Comparison of ENCODE assay signal across 23 mouse cellular contexts in the genomic region with DNA sequence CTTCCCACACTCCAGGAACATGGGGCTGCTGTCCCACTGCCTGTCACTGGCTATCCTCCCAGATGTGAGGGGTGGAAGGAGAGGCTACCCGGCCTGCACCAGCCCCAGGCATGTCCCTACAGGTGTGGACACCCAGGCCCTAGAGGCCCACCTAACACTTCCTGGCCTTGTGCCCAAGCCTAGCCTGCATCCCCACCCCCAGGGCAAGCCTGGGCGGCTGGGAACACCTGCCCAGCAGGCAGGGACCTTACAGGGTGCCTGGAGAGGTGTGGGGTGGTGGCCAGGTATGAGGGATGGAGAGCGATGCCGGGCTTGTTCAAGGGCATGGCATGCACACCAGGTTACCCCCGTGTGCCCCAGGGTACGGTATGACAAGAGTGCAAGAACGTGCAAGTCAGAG.
DNase-seq lines count a peak whose midpoint lies in the region; ATAC-seq and TF ChIP-seq lines count a peak whose summit lies in the region.
"Had no signal": no experiment of that assay in that cellular context is flagged by ENCODE, and none has a peak within 500 bp of the region (broad histone marks: within the 10 kb centered on the region; RNA-seq: fewer than 3 reads in every experiment).

No protein-coding gene starts in this region.

- no peaks in the 10 kb centered on the region for H3K36me3 ChIP-seq in hindbrain, embryonic 16.5 days (ENCODE audit: control insufficient read depth, insufficient read depth, low read length)
- H3K36me3 ChIP-seq in hindbrain, embryonic 12.5 days, result no peaks in the 10 kb centered on the region
- no peaks in the 10 kb centered on the region for H3K36me3 ChIP-seq in C2C12 (ENCODE audit: control insufficient read depth, insufficient read depth)
- no peaks in the 10 kb centered on the region for H3K36me3 ChIP-seq in myocyte (ENCODE audit: control insufficient read depth, insufficient read depth)
- H3K36me3 ChIP-seq: forebrain, embryonic 12.5 days; heart, embryonic 15.5 days had no signal

- H3K4me2 ChIP-seq in hindbrain, embryonic 16.5 days (ENCODE audit: low read length), result no peak overlapping the region
- no peak overlapping the region for H3K4me2 ChIP-seq in hindbrain, embryonic 12.5 days (replicated peaks)
- H3K4me2 ChIP-seq in myocyte (ENCODE audit: low read depth), result peak overlapping the region; percentile 12
- H3K4me2 ChIP-seq: forebrain, embryonic 12.5 days; heart, embryonic 15.5 days had no signal

- H3ac ChIP-seq in C2C12 (ENCODE audit: control insufficient read depth, insufficient read length, low read depth) (peak overlapping the region; percentile 35), myocyte (ENCODE audit: control insufficient read depth, insufficient read length) (no peak overlapping the region)

- H3K79me2 ChIP-seq in C2C12 (ENCODE audit: control insufficient read depth, insufficient read depth), result no peaks in the 10 kb centered on the region
- H3K79me2 ChIP-seq in myocyte (ENCODE audit: control insufficient read depth, insufficient read depth), result no peaks in the 10 kb centered on the region

- H3K27me3 ChIP-seq in hindbrain, embryonic 16.5 days (replicated peaks; ENCODE audit: control insufficient read depth, insufficient read depth, low read length), result no peaks in the 10 kb centered on the region
- H3K27me3 ChIP-seq in hindbrain, embryonic 12.5 days, result peaks cover 7% of the 10 kb centered on the region; the same call in 1 of the 2 replicates
- H3K27me3 ChIP-seq in C2C12 (ENCODE audit: control insufficient read depth, insufficient read depth, insufficient read length) (no peaks in the 10 kb centered on the region), myocyte (ENCODE audit: control insufficient read depth, insufficient read depth, insufficient read length) (no peaks in the 10 kb centered on the region)

- TF ChIP-seq POLR2A in myocyte (IDR thresholded peaks at IDR 0.05; ENCODE audit: insufficient read length, low read depth), result no peak

- no peaks in the 10 kb centered on the region for H3K4me1 ChIP-seq in hindbrain, embryonic 16.5 days (ENCODE audit: control insufficient read depth, insufficient read depth, low read depth, low read length)
- H3K4me1 ChIP-seq in hindbrain, embryonic 12.5 days, result peaks cover 10% of the 10 kb centered on the region
- H3K4me1 ChIP-seq: heart, embryonic 15.5 days had no signal

- H3K4me3 ChIP-seq in hindbrain, embryonic 16.5 days (ENCODE audit: low read length), result no peak overlapping the region
- no peak overlapping the region for H3K4me3 ChIP-seq in hindbrain, embryonic 12.5 days
- H3K4me3 ChIP-seq in C2C12 (ENCODE audit: insufficient read depth, poor library complexity, severe bottlenecking), result no peak overlapping the region
- no peak overlapping the region for H3K4me3 ChIP-seq in myocyte
- H3K4me3 ChIP-seq: forebrain, embryonic 12.5 days; gastrocnemius, adult 2 months; heart, embryonic 15.5 days had no signal

- peak; percentile 83 for DNase-seq in urinary bladder, postnatal 14 days (ENCODE audit: low spot score)
- no peak for DNase-seq in right cerebral cortex, adult 18-20 months
- no peak for DNase-seq in embryo, embryonic 11 days
- DNase-seq: adrenal gland, postnatal 14 days; cerebellum, adult 2 months; cerebellum, postnatal 36 days; gastrocnemius, adult 2 months; heart, postnatal 36 days; kidney, postnatal 4 days; left cerebral cortex, postnatal 4 days; right cerebral cortex, postnatal 14 days; thymus, adult 2 months; thymus, postnatal 4 days had no signal

- TF ChIP-seq CTCF in C2C12 (IDR thresholded peaks at IDR 0.05; ENCODE audit: control insufficient read depth, insufficient read depth, insufficient read length), result no peak

- peak overlapping the region; percentile 27; the same call in 1 of the 2 replicates for H3K9ac ChIP-seq in hindbrain, embryonic 16.5 days (ENCODE audit: low read depth, low read length)
- H3K9ac ChIP-seq in hindbrain, embryonic 12.5 days, result no peak overlapping the region
- H3K9ac ChIP-seq: forebrain, embryonic 12.5 days; heart, embryonic 15.5 days had no signal

- WGBS in hindbrain, embryonic 16.5 days, result 82% methylated on average over 7 of the region's 7 CpGs
- 72% methylated on average over 7 of the region's 7 CpGs for WGBS in hindbrain, embryonic 12.5 days

- H3K9me3 ChIP-seq in hindbrain, embryonic 16.5 days (ENCODE audit: control insufficient read depth, low read length), result no peaks in the 10 kb centered on the region
- no peaks in the 10 kb centered on the region for H3K9me3 ChIP-seq in hindbrain, embryonic 12.5 days (replicated peaks)
- H3K9me3 ChIP-seq: forebrain, embryonic 12.5 days; heart, embryonic 15.5 days had no signal

- ATAC-seq in hindbrain, embryonic 16.5 days, result no peak; the same call in 1 of the 2 replicates
- ATAC-seq in hindbrain, embryonic 12.5 days (ENCODE audit: low FRiP score), result no peak
- ATAC-seq: CD4-positive, CD25-positive, alpha-beta regulatory T cell, adult 4 months; intestine, postnatal 0 days; lung, postnatal 0 days had no signal

- H3K27ac ChIP-seq in hindbrain, embryonic 16.5 days (ENCODE audit: low read depth, low read length), result no peak overlapping the region
- no peak overlapping the region for H3K27ac ChIP-seq in hindbrain, embryonic 12.5 days
- H3K27ac ChIP-seq: forebrain, embryonic 12.5 days; gastrocnemius, adult 2 months; heart, embryonic 15.5 days; macrophage had no signal

- no peaks in the 10 kb centered on the region for H3K79me3 ChIP-seq in C2C12 (ENCODE audit: low read depth)

TF ChIP-seq in C2C12, 6 proteins besides CTCF, POLR2A, EP300 and RAD21:
- TF ChIP-seq FOSL1 (IDR thresholded peaks at IDR 0.05; ENCODE audit: insufficient read depth, low read length, poor library complexity, severe bottlenecking), result no peak
- TF ChIP-seq MYOG (IDR thresholded peaks at IDR 0.05; ENCODE audit: control insufficient read depth, extremely low read depth, insufficient read length), result no peak
- no peak for TF ChIP-seq MYOD1 (IDR thresholded peaks at IDR 0.05; ENCODE audit: control insufficient read depth, insufficient read length, low read depth)
- no peak for TF ChIP-seq USF1 (IDR thresholded peaks at IDR 0.05; ENCODE audit: low read depth)
- TF ChIP-seq CEBPB (IDR thresholded peaks at IDR 0.05; ENCODE audit: low read depth), result no peak
- no peak for TF ChIP-seq MAX (IDR thresholded peaks at IDR 0.05)

TF ChIP-seq in myocyte, 11 proteins besides CTCF, POLR2A, EP300 and RAD21:
- TF ChIP-seq E2F4 (IDR thresholded peaks at IDR 0.05; ENCODE audit: insufficient read depth), result no peak
- TF ChIP-seq MYOD1 (IDR thresholded peaks at IDR 0.05; ENCODE audit: control insufficient read depth in 1 of 3, insufficient read length in 2 of 3, low read depth in 2 of 3), result no peak
- no peak for TF ChIP-seq TCF3 (IDR thresholded peaks at IDR 0.05; ENCODE audit: insufficient read length, low read depth)
- no peak for TF ChIP-seq MYOG (IDR thresholded peaks at IDR 0.05; ENCODE audit: control insufficient read depth in 1 of 3, insufficient read depth in 1 of 3, insufficient read length in 2 of 3, low read depth in 2 of 3)
- TF ChIP-seq REST (IDR thresholded peaks at IDR 0.05; ENCODE audit: insufficient read depth, insufficient read length), result no peak
- TF ChIP-seq MAX (IDR thresholded peaks at IDR 0.05; ENCODE audit: low read depth), result no peak
- TF ChIP-seq TCF12 (IDR thresholded peaks at IDR 0.05; ENCODE audit: insufficient read depth, poor library complexity, severe bottlenecking), result no peak
- no peak for TF ChIP-seq SRF (IDR thresholded peaks at IDR 0.05; ENCODE audit: control insufficient read depth, insufficient read length, low read depth)
- no peak for TF ChIP-seq POLR2AphosphoS2 (IDR thresholded peaks at IDR 0.05; ENCODE audit: insufficient read length, low read depth)
- no peak for TF ChIP-seq USF1 (IDR thresholded peaks at IDR 0.05; ENCODE audit: low read depth)
- no peak for TF ChIP-seq CEBPB (IDR thresholded peaks at IDR 0.05; ENCODE audit: insufficient read depth, poor library complexity, severe bottlenecking)
TF ChIP-seq in myocyte: peak in this region for 0.
